Mouse (Mus musculus): ENCODE data around the gene Frmd4a.

- TF ChIP-seq CTCF (IDR thresholded peaks at IDR 0.05; ENCODE audit: control insufficient read depth, insufficient read depth, low read length) (no peak), POLR2A (IDR thresholded peaks at IDR 0.05; ENCODE audit: borderline replicate concordance, control insufficient read depth, low read depth, low read length) (no peak)
These were observed 205.8 kb downstream of the Frmd4a start for GRCm38 (mm10) chr2:4223316-4223715.

Data from bone marrow, adult 2 months (tissue).